Mouse (Mus musculus) spleen, postnatal 14 days (tissue): ENCODE measurements around the gene Lgals1.
"Not testable (repeated sequence)": the region's sequence is repeated elsewhere in the genome, so short reads cannot be mapped to it uniquely, and the experiment has no call there.

Experiments
- DNase-seq, 2 experiments: peaks; one replicate each; pipeline ENCODE4 v3.0.0; 2021 to 2022; ENCODE audit warnings: low spot score in 2 of 2

Lgals1 gene

GRCm38 (mm10) chr15:78926021-78926919 is at the start of gene Lgals1:
Gene Lgals1, plus strand, starts transcription at chr15:78926725.
- peak in 1 of 2 experiments; percentile 49 for DNase-seq

- DNase-seq: peak; percentile 75 to 85
These were observed 49.3 kb upstream of the Lgals1 start, which contains the start of gene Gga1 for GRCm38 (mm10) chr15:78876991-78877809. Gene Gga1, plus strand, starts transcription at chr15:78877190.

- no peak for DNase-seq
These were observed 48.6 kb upstream of the Lgals1 start for GRCm38 (mm10) chr15:78877810-78878390.

- not testable (repeated sequence) for DNase-seq
These were observed 47.6 kb upstream of the Lgals1 start for GRCm38 (mm10) chr15:78878792-78879516.

GRCm38 (mm10) chr15:78880432-78880831 is 46.1 kb upstream of the Lgals1 start:
- DNase-seq: no peak

GRCm38 (mm10) chr15:78881828-78882227 is 44.7 kb upstream of the Lgals1 start:
- no peak for DNase-seq

GRCm38 (mm10) chr15:78889401-78889853 is 37.1 kb upstream of the Lgals1 start:
- DNase-seq: no peak

GRCm38 (mm10) chr15:78892440-78892839 is 34.1 kb upstream of the Lgals1 start:
- no peak for DNase-seq

GRCm38 (mm10) chr15:78894726-78895125 is 31.8 kb upstream of the Lgals1 start:
- DNase-seq: no peak

- no peak for DNase-seq
These were observed 30.8 kb upstream of the Lgals1 start for GRCm38 (mm10) chr15:78895741-78896140.

- no peak for DNase-seq
These were observed 30.4 kb upstream of the Lgals1 start for GRCm38 (mm10) chr15:78896149-78896548.

GRCm38 (mm10) chr15:78897488-78897887 is 29.0 kb upstream of the Lgals1 start:
- DNase-seq: no peak

GRCm38 (mm10) chr15:78898507-78899001 is 28.0 kb upstream of the Lgals1 start:
- DNase-seq: no peak

- no peak for DNase-seq
These were observed 27.2 kb upstream of the Lgals1 start, which contains the start of gene Gm49510 for GRCm38 (mm10) chr15:78899409-78899739. Gene Gm49510, plus strand, starts transcription at chr15:78899667.

- peak; percentile 49 to 57 for DNase-seq
These were observed 26.6 kb upstream of the Lgals1 start, which contains the start of gene Sh3bp1 for GRCm38 (mm10) chr15:78899740-78900584. Gene Sh3bp1, plus strand, starts transcription at chr15:78899768.

- DNase-seq: no peak
These were observed 25.7 kb upstream of the Lgals1 start for GRCm38 (mm10) chr15:78900585-78901421.

- no peak for DNase-seq
These were observed 25.1 kb upstream of the Lgals1 start for GRCm38 (mm10) chr15:78901422-78901789.

- peak; percentile 61 to 80 for DNase-seq
These were observed 23.3 kb upstream of the Lgals1 start for GRCm38 (mm10) chr15:78903243-78903642.

GRCm38 (mm10) chr15:78908399-78908798 is 18.1 kb upstream of the Lgals1 start:
- no peak for DNase-seq
